Mouse (Mus musculus) sigmoid colon, adult 10 weeks (tissue): Measurements from ENCODE around the gene Tmem87a. TPM values are rescaled to one million over a fixed set of nuclear protein-coding genes. Genes with fewer than 3 reads are reported as not detected.

ENCODE experiments used
- polyA plus RNA-seq: library from polyadenylated mRNA; stranded (reverse); fragments of 350-450 nt; fragmentation: Illumina TruSeq; extraction: RNeasy Lipid Tissue Mini Kit (QIAGEN cat#74804); gene quantifications from one replicate; pipeline ENCODE4 v1.2.3, GENCODE M21; 2014; ENCODE audit warnings: low read depth, low replicate concordance

Tmem87a gene
- 188 TPM for polyA plus RNA-seq

GRCm38 (mm10) chr2:120403986-120404822 lies at the start of gene Tmem87a:
Tmem87a (minus strand) TSS chr2:120404113.

GRCm38 (mm10) chr2:120403653-120403985 lies 294 bp downstream of the Tmem87a start, which contains the start of gene Ganc:
Ganc (plus strand) TSS chr2:120403896.

GRCm38 (mm10) chr2:120352682-120353646 lies 50.9 kb downstream of the Tmem87a start, which contains the start of gene Vps39:
Vps39 (minus strand) TSS chr2:120353137.

GRCm38 (mm10) chr2:120313976-120314375 lies 89.9 kb downstream of the Tmem87a start, which contains the start of gene Pla2g4f:
Pla2g4f (minus strand) TSS chr2:120314165.

Other genes with a start within 250 kb of the Tmem87a start
- 35.4 TPM for gene Ehd4, start 249.5 kb downstream of the Tmem87a start, polyA plus RNA-seq
- gene Pla2g4e, start 158.8 kb downstream of the Tmem87a start, polyA plus RNA-seq: not detected
- gene Pla2g4d, start 114.9 kb downstream of the Tmem87a start, polyA plus RNA-seq: 0.09 TPM
- 3.4 TPM for gene Pla2g4f, start 89.9 kb downstream of the Tmem87a start, polyA plus RNA-seq
- 37.1 TPM for gene Vps39, start 51.0 kb downstream of the Tmem87a start, polyA plus RNA-seq
- gene Ganc, start 217 bp downstream of the Tmem87a start, polyA plus RNA-seq: 33.4 TPM
- gene Capn3, start 51.9 kb upstream of the Tmem87a start, polyA plus RNA-seq: 0.50 TPM
- gene Zfp106, start 159.7 kb upstream of the Tmem87a start, polyA plus RNA-seq: 73.3 TPM
- gene Snap23, start 163.6 kb upstream of the Tmem87a start, polyA plus RNA-seq: 161 TPM
- 39.5 TPM for gene Haus2, start 205.3 kb upstream of the Tmem87a start, polyA plus RNA-seq
- gene Lrrc57, start 205.4 kb upstream of the Tmem87a start, polyA plus RNA-seq: 38.2 TPM
- gene Stard9, start 225.0 kb upstream of the Tmem87a start, polyA plus RNA-seq: 6.0 TPM